Mouse (Mus musculus): ENCODE results near the gene C330021F23Rik. TPM values are rescaled to one million over a fixed set of nuclear protein-coding genes. Genes with fewer than 3 reads are reported as not detected.
"Not testable (repeated sequence)": the region's sequence is repeated elsewhere in the genome, so short reads cannot be mapped to it uniquely, and the experiment has no call there.

C330021F23Rik gene
- polyA plus RNA-seq, 1 experiment = 22.8 TPM

DNA sequence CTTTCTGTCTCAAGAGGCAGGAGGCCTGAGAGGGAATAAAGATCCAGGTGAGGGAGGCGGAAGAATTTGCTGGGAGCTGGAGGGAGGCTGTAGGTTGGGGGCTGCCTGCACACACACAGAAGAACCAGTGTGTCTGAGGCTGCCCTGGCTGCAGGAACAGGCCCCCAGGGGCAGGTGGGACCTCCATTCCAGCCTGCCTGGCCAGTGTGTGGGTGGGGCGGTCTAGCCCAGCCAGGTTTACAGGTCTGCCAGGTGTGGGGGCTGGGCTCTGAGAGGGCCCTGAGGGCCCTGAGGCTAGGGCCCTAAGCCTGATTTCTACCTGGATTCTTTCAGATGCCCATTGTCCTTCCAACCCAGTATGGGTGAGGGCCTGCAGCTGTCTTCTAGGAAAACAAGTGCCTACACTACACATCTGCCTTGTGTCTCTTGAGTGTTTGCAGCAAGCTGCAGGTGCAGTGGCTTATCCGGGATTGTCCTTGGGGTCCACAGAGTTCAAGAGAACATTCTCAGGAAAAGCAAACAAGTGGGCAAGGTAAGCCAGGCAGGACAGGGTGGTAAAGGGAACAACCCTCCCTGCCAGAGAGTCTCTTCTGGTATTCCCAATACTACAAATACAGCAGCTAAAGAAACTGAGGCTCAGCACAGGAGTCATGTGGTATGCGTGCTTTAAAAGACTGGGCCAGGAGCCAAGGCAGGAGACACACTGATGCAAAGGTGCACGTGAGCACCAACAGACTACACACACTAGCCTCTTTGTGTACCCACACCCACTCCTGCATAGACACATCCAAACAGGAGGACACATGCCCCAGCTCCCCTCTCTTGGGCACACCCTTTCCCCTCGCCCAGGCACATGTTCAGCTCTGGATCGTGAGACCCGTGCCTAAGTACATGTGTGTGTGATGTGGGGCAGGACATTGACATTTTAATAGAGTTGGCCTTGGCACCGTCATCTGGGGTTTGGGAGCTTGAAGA is 11.9 kb downstream of the C330021F23Rik start:
- no peaks in the 10 kb centered on the region for H3K9me3 ChIP-seq (replicated peaks; ENCODE audit: control insufficient read depth, insufficient read depth, low read length, poor library complexity, severe bottlenecking)
- TF ChIP-seq EP300 (IDR thresholded peaks at IDR 0.05; ENCODE audit: insufficient read depth, low read depth, low read length) (peak; percentile 98), CTCF (IDR thresholded peaks at IDR 0.05; ENCODE audit: low read depth, low read length) (no peak)
- H3K27ac ChIP-seq (ENCODE audit: insufficient read depth, low read length) = peak overlapping the region; percentile 88
- no peaks in the 10 kb centered on the region for H3K27me3 ChIP-seq (ENCODE audit: control insufficient read depth, insufficient read depth, low read length, poor library complexity, severe bottlenecking)
- 0 out of 2 replicates have a peak, but pooled peaks cover 2% of the 10 kb centered on the region for H3K36me3 ChIP-seq (ENCODE audit: control insufficient read depth, insufficient read depth, low read length, poor library complexity, severe bottlenecking)
- peak overlapping the region; percentile 11; the same call in 1 of the 2 replicates for H3K9ac ChIP-seq (ENCODE audit: low read depth, poor library complexity, severe bottlenecking)
- H3K4me3 ChIP-seq (ENCODE audit: low read depth, low read length) = peak overlapping the region; percentile 37
- H3K4me1 ChIP-seq (ENCODE audit: control insufficient read depth, insufficient read depth, low read length) = peaks cover 9% of the 10 kb centered on the region

DNA sequence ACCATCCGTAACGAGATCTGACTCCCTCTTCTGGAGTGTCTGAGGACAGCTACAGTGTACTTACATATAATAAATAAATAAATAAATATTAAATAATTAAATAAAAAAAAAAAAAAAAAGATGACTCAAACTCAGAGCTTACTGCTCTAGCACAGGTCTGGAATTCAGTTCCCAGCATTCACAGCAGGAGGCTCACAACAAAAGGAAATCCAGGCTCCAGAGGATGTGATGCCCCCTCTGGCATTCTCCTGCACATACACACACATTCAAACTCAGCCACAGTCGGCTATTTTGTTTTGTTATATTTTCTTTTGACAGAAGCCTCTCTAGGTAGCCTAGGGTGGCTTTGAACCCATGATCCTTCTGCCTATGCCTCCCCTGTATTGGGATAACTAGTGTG is 14.2 kb downstream of the C330021F23Rik start:
- not testable (repeated sequence) for H3K4me3 ChIP-seq (ENCODE audit: low read depth, low read length)

DNA sequence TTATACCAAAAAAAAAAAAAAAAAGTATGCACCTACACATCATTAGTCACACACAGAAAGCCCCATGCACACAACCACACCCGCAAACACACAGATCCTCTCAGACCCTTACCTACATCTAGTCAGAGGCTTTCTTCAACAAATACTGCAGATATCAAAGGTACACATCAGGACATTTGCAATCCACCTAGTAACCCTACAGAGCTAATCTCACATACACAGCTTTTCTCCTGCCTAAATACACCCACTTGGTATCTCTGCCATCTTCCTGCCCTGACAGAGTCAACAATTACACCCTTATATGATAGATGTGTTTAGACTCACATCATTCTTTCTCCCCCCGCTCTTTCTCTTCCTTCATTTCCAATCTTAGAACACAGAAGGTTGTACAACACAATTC is 18.7 kb downstream of the C330021F23Rik start:
- H3K9me3 ChIP-seq (replicated peaks; ENCODE audit: control insufficient read depth, insufficient read depth, low read length, poor library complexity, severe bottlenecking) = no peaks in the 10 kb centered on the region
- no peak overlapping the region for H3K27ac ChIP-seq (ENCODE audit: insufficient read depth, low read length)
- TF ChIP-seq CTCF (IDR thresholded peaks at IDR 0.05; ENCODE audit: low read depth, low read length) (no peak), POLR2A (IDR thresholded peaks at IDR 0.05; ENCODE audit: insufficient read depth, low read length) (no peak), EP300 (IDR thresholded peaks at IDR 0.05; ENCODE audit: insufficient read depth, low read depth, low read length) (no peak)
- H3K9ac ChIP-seq (ENCODE audit: low read depth, poor library complexity, severe bottlenecking) = no peak overlapping the region
- peaks cover 3% of the 10 kb centered on the region for H3K4me1 ChIP-seq (ENCODE audit: control insufficient read depth, insufficient read depth, low read length)
- H3K4me3 ChIP-seq (ENCODE audit: low read depth, low read length) = no peak overlapping the region
- H3K27me3 ChIP-seq (ENCODE audit: control insufficient read depth, insufficient read depth, low read length, poor library complexity, severe bottlenecking) = no peaks in the 10 kb centered on the region
- no peaks in the 10 kb centered on the region for H3K36me3 ChIP-seq (ENCODE audit: control insufficient read depth, insufficient read depth, low read length, poor library complexity, severe bottlenecking)

More for the DNA sequence above, 14.2 kb downstream of the C330021F23Rik start:
- H3K4me1 ChIP-seq (ENCODE audit: control insufficient read depth, insufficient read depth, low read length); H3K36me3 ChIP-seq (ENCODE audit: control insufficient read depth, insufficient read depth, low read length, poor library complexity, severe bottlenecking); H3K9me3 ChIP-seq (replicated peaks; ENCODE audit: control insufficient read depth, insufficient read depth, low read length, poor library complexity, severe bottlenecking); H3K27ac ChIP-seq (ENCODE audit: insufficient read depth, low read length); H3K9ac ChIP-seq (ENCODE audit: low read depth, poor library complexity, severe bottlenecking); H3K27me3 ChIP-seq (ENCODE audit: control insufficient read depth, insufficient read depth, low read length, poor library complexity, severe bottlenecking): not testable (repeated sequence)

DNA sequence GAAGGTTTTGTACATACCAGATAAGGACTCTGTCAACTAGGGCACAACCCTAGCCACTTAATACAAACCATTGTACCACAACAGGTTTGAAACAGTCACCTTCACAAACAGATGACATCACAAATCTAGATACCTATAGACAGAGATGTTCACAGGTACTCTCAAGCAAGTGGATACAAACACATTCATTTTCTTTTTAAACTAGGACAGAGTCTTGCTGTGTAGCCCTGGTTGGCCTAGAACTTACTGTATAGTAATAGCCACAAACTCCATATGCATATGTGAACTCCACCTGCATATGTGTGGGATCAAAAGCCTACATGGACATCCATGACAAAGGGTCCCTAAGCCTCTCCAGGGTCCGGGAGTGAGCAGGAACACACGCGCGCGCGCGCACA is 19.2 kb downstream of the C330021F23Rik start, which contains the start of gene Camsap3:
TSS of gene Camsap3 (plus strand) at position 301 of the 398 bp plus-strand sequence.
- H3K36me3 ChIP-seq (ENCODE audit: control insufficient read depth, insufficient read depth, low read length, poor library complexity, severe bottlenecking) = no peaks in the 10 kb centered on the region
- no peaks in the 10 kb centered on the region for H3K27me3 ChIP-seq (ENCODE audit: control insufficient read depth, insufficient read depth, low read length, poor library complexity, severe bottlenecking)
- TF ChIP-seq POLR2A (IDR thresholded peaks at IDR 0.05; ENCODE audit: insufficient read depth, low read length) = no peak
- TF ChIP-seq EP300 (IDR thresholded peaks at IDR 0.05; ENCODE audit: insufficient read depth, low read depth, low read length) = no peak
- no peak for TF ChIP-seq CTCF (IDR thresholded peaks at IDR 0.05; ENCODE audit: low read depth, low read length)
- H3K27ac ChIP-seq (ENCODE audit: insufficient read depth, low read length) = peak within 1 kb of the TSS; percentile 71
- peak within 1 kb of the TSS; percentile 93 for H3K4me3 ChIP-seq (ENCODE audit: low read depth, low read length)
- peak within 1 kb of the TSS; percentile 95 for H3K9ac ChIP-seq (ENCODE audit: low read depth, poor library complexity, severe bottlenecking)
- no peaks in the 10 kb centered on the region for H3K9me3 ChIP-seq (replicated peaks; ENCODE audit: control insufficient read depth, insufficient read depth, low read length, poor library complexity, severe bottlenecking)
- peaks cover 3% of the 10 kb centered on the region for H3K4me1 ChIP-seq (ENCODE audit: control insufficient read depth, insufficient read depth, low read length)

DNA sequence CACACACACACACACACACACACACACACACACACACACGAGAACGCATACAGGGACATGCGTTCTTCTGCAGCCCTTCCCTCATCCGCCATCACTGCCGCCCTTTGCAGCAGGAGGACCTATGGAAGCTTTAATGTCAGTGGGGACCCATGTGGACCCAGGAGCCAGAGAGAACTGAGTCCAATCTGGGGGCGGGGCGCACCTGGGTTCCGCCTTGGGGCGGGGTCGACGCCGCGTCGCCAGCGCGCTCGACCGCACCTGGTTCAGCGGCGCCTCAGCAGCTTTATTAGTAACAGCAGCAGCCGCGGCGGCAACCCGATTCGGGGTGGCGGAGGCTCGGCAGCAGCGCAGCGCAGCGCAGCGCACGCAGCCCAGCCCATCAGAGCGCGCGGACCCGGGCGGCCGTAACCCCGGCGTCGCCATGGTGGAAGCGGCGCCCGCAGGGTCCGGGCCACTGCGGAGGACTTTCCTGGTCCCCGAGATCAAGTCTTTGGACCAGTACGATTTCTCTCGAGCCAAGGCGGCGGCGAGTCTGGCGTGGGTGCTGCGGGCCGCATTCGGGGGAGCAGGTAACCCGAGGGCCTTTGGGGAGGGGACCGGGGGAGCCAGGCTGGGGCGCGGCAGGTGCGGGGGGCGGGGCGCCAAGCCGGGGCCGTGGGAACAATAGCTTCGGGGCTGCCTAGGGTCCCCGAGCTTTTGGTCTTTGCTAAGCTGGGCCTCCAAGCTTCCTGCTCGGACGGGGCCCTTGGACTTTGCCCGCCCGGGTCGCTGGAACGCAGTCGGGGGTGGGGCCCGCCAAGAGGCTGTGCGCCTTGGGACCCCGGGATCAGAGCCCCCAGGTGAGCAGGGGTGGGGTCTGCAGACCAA is 19.8 kb downstream of the C330021F23Rik start:
- Histone ChIP-seq H3K4me1 (ENCODE audit: control insufficient read depth, insufficient read depth, low read length) (peaks cover 3% of the 10 kb centered on the region), H3K4me3 (ENCODE audit: low read depth, low read length) (peak overlapping the region; percentile 93), H3K9me3 (replicated peaks; ENCODE audit: control insufficient read depth, insufficient read depth, low read length, poor library complexity, severe bottlenecking) (no peaks in the 10 kb centered on the region), H3K27ac (ENCODE audit: insufficient read depth, low read length) (peak overlapping the region; percentile 71), H3K9ac (ENCODE audit: low read depth, poor library complexity, severe bottlenecking) (peak overlapping the region; percentile 95), H3K27me3 (ENCODE audit: control insufficient read depth, insufficient read depth, low read length, poor library complexity, severe bottlenecking) (no peaks in the 10 kb centered on the region), H3K36me3 (ENCODE audit: control insufficient read depth, insufficient read depth, low read length, poor library complexity, severe bottlenecking) (no peaks in the 10 kb centered on the region)
- TF ChIP-seq CTCF (IDR thresholded peaks at IDR 0.05; ENCODE audit: low read depth, low read length) = no peak
- TF ChIP-seq POLR2A (IDR thresholded peaks at IDR 0.05; ENCODE audit: insufficient read depth, low read length) = peak; percentile 40
- no peak for TF ChIP-seq EP300 (IDR thresholded peaks at IDR 0.05; ENCODE audit: insufficient read depth, low read depth, low read length)

All from ES-Bruce4 (cell line).